Mouse (Mus musculus) neutrophil, adult 5-6 weeks (primary cell): ENCODE data around the gene Plekhg5. TPM values are rescaled to one million over a fixed set of nuclear protein-coding genes. Genes with fewer than 3 reads are reported as not detected.

Experiments used
- ATAC-seq: fragments of 151-379, 151-347 bp; 2 replicates; pipeline ENCODE4 v1.8.0; 2017; ENCODE audit warnings: mild to moderate bottlenecking, moderate TSS enrichment; ENCODE audit not compliant: insufficient number of reproducible peaks, poor library complexity, low FRiP score, severe bottlenecking; ENCODE audit errors: extremely low read depth
- total RNA-seq: library from RNA; stranded (forward); fragments of 200-1000 nt; gene quantifications from 2 replicates; pipeline ENCODE4 v1.2.3, GENCODE M21; 2017

Plekhg5 gene
- total RNA-seq, 1 experiment from 2014 or later = 0.81 TPM

DNA sequence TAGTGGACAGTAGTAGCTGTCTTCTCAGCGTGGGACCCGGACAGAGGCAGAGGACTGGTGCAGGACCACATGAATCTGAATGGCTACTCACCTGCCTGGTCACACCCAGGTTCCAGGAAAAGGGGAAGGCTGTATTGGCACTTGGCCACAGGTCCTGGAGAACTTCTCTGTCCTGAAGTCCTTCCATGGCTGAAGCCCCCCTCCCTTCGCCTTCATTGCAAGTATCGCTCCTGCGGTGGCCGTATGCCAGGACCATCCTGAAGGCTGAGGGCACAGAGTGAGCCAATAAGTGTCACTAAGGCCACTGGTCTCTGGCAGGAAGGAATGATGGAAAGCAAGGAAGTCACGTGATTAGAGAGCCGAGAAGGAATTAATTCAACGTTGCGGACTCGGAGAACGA is 21.9 kb downstream of the Plekhg5 start:
- no peak for ATAC-seq

DNA sequence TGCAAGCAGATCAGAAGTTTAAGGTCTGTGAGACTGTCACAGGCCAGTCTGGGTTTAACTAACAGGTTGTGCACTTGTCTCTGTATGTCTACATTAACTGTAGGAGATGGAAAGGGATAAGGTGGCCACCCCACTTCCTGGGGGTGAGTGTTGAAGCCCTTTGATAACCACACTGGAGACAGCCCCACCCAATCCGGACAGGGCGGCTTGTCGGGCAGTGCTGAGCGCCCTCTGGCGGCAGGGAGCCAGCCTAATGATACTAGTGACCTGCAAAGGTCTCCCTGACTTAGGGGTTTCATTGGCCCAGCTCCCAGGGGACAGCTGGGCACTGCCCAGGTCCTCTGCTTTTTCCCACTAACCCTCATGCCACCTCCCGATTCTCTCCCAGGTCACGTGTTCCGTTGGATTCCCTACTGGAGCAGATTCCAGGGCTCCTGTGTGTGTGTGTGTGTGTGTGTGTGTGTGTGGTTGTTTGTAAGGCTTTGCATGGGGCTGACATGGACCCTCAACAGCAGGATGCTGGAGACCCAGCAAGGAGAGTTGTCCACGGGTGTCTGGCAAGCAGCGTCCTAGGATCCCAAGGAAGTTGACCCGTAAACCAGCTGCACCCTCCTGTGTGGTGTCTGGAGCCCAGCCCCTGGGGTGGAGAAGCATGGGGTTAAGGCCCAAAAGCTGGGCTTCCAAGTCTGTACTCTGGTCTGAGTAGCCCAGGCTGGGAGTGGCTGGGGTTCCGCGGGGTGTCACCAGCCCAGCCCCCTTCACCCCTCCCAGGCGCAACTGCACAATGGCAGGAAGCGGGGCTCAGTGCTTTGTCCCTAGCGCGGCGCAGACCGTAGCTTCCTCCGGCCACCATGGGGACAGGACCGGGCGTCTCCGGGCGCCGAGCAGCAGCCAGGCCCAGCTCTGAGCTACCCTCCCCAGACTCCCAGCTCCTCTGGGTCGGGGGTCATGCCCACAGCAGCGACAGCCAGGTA is 23.9 kb downstream of the Plekhg5 start:
- peak; percentile 50; the same call in 1 of the 2 replicates for ATAC-seq

DNA sequence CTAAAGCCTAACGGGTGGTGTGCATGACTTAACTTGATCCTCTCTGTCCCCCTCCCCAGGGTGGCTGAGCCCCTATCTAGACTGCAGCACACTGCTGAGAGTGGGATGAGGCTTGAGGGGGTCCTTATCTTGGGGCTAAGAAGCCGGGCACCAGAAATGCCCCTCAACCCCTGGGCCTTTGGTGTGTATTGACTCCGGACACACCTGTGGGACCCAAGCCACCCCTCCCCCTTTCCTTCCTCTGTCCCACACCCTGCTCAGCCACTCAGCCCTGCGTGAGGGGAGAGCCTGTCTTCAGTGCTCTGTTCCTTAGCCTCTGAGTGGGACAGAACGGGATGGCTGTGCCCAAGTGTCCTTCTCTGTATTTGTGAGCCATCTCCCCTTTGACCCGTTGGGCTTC is 24.6 kb downstream of the Plekhg5 start:
- no peak for ATAC-seq

DNA sequence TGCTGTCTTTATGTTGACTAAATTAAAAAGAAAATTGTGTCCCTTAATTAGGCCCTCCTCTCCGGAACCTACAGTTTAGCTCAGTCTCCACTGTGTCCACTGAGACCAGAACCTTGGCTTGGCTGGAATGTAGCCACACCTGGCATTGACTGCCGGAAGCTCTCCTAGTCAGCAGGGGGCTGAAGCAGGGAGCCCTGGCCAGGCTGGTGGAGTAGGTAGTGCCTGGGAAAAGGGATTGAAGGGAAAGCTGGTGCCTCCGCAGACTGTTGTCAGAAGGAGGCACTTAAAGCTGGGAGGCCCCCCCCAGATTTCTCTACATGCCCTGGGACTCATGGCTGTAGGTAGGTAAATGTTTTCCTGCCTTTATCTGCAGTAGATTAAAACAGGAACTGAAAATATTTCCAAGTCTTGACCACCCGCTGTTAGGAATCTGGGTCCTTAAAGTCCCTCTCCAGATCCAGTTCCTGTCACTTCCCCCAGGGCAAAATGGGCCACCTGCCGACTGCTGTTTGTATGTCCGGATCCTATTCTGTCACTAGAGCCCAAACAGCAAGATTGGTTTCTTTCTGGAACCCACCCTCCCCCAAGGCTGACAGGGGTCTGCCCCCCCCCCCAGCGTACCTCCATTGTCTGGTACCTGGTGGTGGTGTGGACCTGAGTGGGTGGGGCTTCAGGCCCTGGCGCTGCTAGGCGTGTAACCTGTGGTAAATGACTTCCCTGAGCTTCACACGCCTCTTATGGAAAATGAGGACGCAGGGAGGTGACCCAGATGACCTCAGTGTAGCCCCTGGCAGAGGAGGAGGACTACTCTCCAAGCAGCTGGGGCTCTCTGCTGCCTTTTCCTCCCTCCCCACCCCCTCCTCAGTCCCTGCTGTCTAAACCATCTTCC is 25.9 kb downstream of the Plekhg5 start:
- ATAC-seq = no peak

DNA sequence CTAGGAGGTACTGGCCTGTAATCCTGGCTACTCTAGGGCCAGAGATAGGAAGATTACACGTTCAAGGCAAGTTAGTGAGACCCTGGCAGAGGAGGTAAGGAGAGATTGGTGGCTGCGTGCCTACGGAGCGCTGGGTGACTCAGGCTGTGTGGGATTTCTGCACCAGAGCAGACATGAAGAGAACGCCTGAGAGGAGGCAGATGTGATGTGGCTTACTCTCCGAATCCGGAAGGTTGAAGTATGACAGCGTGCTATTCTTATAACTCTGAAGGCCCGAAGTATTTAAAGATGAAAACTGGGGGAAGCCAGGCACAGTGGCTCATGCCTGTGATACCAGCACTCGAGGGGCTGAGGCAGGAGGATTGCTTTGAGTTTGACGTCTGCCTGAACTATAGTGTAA is 28.2 kb downstream of the Plekhg5 start:
- ATAC-seq = no peak

DNA sequence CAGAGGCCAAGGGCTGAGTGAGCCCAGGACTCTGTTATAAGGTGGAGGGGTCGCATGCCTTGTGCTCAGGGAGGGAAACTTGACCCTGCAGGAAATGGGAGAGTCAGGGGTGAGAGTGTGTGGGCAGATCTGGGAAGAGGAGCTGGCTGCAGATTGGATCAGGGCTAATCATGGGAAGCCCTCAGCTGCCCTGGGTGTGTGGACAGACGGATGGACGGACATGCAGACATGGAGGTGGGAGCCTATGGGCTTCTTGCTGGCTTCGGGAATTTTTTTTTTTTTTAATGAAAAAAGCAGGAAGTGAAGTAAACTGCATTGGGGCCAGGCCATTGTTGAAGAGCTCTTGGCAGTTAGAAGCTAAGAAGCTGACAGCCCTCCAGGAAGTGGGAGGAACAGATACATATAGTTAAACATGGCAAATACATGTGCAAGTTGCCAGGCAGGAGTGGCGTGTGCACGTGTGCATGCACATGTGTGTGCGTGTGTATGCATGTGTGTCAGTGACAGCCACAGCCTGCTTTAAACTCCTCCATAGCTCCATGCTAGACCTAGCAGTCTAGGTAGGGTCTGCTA is 28.9 kb downstream of the Plekhg5 start:
- no peak for ATAC-seq

DNA sequence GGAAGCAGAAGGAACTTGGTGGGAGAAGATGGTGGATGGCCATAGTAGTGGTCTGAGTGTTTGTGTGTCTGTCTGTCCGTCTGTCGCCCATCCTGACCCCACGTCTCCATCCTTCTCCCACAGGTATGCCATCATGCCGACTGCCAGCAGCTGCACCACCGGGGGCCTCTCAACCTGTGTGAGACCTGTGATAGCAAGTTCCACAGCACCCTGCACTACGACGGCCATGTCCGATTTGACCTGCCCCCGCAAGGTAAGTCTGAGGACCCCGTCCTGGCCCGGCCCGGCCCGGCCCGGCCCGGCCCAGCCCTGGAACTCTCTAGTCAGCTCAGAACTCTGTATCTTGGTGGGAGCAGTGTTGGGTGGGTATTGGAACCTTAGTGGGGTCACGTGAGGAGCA is 29.6 kb downstream of the Plekhg5 start:
- no peak for ATAC-seq

DNA sequence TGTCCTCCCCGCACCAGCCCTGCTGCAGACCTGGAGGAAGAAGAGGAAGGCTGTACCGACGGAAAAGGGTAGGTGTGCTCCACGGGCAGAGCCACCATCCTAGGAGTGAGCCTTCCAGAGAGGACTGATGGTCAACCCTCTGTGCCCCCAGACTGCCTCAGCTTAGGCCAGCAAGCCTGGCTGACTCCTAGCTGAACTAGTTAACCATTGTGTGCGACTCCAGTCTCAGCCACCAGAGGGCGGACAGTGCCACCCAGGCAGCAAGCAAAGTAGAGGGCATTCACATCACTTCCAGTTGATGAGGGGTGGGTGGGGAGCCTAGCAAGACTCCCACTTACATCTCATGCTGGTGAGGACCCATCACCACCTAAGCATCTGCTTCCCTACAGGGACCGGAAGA is 30.7 kb downstream of the Plekhg5 start:
- peak; percentile 49 for ATAC-seq

DNA sequence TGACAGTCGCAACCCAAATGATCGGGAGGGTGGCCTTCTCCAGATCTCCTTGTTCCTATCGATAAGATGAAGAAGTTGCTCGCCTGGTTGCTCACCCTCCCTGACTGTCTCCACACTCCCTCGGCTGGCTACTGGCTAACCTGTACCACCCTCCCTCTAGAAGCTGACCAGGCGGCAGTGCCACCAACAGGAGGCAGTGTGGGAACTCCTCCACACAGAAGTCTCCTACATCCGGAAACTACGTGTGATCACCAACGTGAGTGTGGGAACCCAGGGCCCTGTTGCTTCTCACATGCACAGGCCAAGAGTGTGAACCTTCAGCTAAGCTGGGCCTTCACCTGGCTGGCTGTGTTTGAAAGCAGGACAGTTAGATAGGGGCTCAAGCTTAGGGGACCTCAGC is 34.4 kb downstream of the Plekhg5 start:
- ATAC-seq = no peak

DNA sequence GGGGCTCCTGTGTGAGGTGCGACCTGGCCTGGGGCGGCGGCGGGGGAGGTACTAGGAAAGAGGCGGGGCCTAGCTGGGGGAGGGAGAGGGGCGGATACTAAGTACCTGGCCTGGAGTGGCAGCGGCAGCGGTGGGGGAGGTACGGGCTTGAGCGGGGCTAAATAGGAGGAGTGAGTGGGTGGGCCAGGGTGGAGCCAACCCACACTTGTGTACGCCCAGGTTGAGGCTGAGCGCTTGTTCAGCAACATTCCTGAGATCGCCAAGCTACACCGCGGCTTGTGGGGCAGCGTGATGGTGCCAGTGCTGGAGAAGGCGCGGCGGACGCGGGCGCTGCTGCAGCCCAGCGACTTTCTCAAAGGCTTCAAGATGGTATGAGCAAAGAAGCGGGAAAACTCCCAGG is 35.2 kb downstream of the Plekhg5 start:
- ATAC-seq = no peak

DNA sequence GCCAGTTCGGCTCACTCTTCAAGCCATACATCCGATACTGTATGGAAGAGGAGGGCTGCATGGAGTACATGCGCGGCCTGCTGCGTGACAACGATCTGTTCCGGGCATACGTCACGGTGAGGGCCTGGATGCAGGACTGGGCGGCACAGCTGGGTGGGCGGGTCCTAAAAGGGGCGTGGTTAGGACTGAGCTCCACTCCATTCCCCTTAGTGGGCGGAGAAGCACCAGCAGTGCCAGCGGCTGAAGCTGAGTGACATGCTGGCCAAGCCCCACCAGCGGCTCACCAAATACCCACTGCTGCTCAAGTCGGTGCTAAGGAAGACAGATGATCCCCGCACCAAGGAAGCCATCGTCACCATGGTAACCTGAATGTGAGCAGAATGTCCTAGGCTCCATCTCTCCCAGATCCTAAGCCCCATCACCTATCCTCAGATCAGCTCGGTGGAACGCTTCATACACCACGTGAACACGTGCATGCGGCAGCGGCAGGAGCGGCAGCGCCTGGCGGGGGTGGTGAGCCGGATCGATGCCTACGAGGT is 35.7 kb downstream of the Plekhg5 start:
- ATAC-seq = no peak

DNA sequence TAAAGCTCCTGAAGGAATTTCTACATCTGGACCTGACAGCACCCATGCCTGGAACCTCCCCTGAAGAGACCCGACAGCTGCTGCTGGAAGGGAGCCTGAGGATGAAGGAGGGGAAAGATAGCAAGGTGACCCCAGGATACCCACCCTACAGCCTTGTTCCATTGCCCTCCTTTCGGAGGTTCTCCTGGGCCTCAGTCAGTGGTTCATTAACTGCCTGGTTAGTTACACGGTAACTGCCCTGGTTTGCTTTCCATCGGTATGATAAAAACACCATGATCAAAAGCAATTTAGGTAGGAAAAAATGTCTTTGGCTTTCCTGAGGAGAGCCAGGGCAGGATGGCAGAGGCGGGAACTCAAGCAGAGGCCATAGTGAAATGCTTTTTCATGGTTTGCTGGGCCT is 36.4 kb downstream of the Plekhg5 start:
- ATAC-seq = no peak

DNA sequence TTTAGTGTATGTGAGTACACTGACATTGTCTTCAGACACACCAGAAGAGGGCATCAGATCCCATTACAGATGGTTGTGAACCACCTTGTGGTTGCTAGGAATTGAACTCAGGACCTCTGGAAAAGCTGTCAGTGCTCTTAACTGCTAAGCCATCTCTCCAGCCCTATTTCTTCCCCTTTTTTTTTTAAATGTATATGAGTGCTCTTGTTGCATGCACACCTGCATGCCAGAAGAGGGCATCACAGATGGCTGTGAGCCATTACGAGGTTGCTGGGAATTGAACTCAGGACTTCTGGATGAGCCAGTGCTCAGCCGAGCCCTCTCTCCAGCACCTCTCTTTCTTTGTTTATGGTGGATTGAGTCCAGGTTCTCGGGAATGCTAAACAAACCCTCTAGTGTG is 37.2 kb downstream of the Plekhg5 start:
- no peak for ATAC-seq

DNA sequence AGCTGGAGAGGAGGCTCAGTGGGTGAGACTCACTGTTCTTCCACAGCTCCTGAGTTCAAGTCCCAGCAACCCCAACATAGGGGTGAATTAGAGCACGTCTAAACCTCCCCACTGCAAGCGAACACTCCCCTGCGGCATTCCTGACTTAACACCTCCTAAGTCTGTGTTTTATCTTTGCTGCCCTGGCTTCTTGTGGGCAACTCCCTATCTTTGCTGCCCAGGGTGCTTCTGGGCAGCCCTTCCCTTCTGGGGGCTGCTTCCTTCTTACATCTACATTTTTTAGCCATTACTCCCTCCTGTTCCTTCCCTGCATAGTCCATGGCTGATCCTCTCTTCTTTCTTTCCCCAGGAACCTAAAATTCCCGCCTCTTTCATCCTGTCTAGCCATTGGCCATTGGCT is 38.4 kb downstream of the Plekhg5 start:
- no peak for ATAC-seq

DNA sequence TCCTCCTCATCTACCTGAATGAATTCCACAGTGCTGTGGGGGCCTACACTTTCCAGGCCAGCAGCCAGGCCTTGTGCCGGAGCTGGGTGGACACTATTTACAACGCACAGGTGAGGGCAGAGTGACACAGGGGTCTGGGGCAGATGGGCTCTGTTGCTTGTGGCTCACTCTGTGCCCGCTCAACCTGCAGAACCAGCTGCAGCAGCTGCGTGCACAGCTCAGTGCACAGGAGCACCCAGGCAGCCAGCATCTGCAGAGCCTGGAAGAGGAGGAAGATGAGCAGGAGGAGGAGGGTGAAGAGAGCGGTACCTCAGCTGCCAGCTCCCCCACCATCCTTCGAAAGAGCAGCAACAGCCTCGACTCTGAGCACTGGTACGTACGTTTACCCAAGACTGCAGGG is 40.0 kb downstream of the Plekhg5 start:
- ATAC-seq = no peak

DNA sequence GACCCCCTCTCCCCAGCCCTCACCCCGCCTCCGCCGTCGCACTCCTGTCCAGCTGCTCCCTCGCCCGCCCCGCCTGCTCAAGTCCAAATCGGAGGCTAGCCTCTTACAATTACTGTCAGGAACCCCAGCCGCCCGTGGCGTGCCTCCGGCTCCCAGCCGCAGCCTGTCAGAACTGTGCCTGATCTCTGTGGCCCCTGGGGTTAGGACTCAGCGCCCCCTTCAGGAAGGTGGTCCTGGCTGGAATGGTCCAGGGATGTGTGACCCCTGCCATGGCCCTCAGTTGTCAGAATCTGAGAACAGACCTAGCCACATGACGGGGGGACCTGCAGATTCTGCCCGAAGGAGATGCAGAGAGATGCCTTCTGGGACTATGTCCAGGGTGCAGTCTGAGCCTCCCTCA is 41.8 kb downstream of the Plekhg5 start:
- ATAC-seq = no peak

DNA sequence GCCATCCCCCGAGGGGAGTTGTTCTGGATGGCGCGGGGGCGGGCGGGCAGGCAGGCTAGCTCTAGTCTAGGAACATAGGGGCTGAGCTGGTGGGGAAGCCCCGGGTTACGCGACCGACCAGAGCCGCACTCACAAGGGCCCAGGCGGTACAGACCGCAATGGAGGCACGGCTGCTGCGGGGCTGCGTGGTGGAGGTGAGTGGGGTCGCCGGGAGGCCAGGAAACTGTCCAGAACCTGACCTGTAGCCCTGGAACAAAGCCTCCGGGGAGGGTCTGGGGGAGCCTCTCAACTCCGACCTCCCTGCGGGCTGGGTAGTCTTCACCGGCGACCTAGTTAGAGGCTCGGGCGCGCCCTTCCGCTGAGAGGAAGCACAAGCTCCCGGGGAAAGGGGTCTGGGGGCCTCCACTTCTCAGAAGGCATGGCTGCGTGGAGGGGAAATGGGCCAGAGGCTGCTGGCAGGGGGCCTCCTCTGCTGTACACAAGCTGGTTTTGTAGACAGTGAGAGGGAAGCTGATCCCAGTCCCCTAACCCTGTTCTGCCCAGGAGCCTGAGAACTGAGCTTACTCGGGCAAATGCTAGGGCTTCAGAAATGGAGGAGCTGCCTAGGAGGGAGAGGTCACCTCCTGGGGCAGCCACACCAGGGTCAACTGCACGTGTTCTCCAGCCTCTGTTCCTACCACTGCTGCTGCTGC is 43.8 kb downstream of the Plekhg5 start, which contains the start of gene Tnfrsf25:
Tnfrsf25 (plus strand) TSS at position 14 of the 692 bp plus-strand sequence.
- ATAC-seq = no peak

DNA sequence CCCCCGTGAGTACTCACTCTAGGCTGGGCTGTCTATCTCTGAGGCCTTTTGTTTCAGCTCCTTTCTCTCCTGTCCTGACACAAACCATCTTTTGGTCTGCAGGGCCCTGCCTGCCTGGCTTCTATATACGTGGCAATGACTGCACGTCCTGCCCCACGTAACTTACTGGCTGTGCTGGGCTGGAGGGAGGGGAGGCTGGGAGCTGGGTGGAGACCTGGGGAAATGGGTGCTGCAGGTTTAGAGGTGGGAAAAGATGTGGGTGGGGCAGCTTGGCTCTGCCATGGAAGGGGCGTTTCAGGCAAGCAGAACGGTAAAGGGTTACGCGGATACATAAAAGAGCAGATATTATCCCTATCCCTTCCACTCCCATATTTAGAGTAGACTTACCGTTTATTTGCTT is 45.2 kb downstream of the Plekhg5 start:
- no peak for ATAC-seq
